Mouse (Mus musculus) granulocyte monocyte progenitor cell, adult 5-6 weeks (primary cell): ENCODE measurements around the gene Rdh8. TPM values are rescaled to one million over a fixed set of nuclear protein-coding genes. Genes with fewer than 3 reads are reported as not detected.
"Not testable (repeated sequence)": the region's sequence is repeated elsewhere in the genome, so short reads cannot be mapped to it uniquely, and the experiment has no call there.

Experiments
- ATAC-seq: replicated peaks from 2 replicates; pipeline ENCODE4 v1.8.0; 2016; ENCODE audit warnings: mild to moderate bottlenecking, moderate TSS enrichment, inconsistent platforms; ENCODE audit not compliant: poor library complexity, severe bottlenecking
- total RNA-seq, 2 experiments: library from RNA; stranded (forward) in 1 of 2; stranded (reverse) in 1 of 2; fragments of 200-712, 200-1000 nt in 1 of 2; fragments of >200 nt in 1 of 2; fragmentation: Nextera tagmentation in 1 of 2; gene quantifications; 2 replicates each; pipeline ENCODE4 v1.2.3; 2014 to 2017

Gene Rdh8
- total RNA-seq, 2 experiments from 2014 or later: not detected

- not testable (repeated sequence) for ATAC-seq
Measured at GRCm38 (mm10) chr9:20835431-20835954, 17.2 kb downstream of the Rdh8 start.

DNA sequence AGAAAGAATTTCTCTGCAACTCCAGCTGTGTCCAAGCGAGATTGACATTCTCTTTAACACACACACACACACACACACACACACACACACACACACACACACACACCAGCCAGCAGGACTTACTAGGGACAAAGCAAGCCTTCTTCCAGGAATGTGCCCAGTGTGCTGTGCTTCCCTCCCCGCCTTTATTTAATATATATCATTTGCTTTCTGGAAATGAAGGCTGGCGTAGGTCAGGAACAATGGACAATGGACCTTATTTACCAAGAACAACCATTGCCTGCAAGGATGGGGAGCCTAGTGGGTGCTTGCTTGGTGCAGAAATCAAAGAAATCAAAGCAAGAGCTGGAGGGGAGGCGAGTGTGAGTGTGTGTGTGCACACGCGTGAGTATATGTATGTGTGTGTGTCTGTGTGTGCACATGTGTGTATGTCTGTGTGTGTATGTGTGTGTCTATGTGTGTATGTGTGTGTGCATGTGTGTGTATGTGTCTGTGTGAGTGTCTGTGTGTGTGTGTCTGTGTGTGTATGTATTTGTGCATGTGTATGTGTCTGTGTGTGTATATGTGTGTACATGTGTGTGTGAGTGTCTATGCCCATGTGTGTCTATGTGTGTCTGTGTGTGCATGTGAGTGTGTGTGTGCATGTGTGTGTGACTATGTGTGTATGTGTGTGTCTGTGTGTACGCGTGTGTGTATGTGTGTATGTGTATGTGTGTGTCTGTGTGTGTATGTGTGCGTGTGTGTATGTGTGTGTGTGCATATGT, 19.1 kb downstream of the Rdh8 start:
- ATAC-seq: no peak

GRCm38 (mm10) chr9:20838931-20839330, 20.6 kb downstream of the Rdh8 start:
- no peak for ATAC-seq

DNA sequence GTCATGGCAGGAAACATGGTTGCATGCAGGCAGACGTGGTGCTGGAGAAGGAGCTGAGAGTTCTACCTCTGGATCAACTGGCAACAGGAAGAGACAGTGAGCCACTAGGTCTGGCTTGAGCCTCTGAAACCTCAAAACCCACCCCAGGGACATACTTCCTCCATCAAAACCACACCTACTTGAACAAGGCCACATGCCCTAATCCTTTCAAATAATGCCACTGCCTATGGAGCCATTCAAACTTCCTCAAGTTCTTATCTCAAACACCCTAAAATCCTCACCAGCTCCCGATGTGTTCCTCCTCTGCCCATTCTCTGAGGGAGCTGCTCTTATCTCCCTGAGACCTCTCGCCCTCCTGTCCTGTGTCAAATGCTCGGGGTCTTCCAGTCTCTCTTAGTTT, 23.9 kb downstream of the Rdh8 start:
- peak; percentile 42; the same call in 1 of the 2 replicates for ATAC-seq

DNA sequence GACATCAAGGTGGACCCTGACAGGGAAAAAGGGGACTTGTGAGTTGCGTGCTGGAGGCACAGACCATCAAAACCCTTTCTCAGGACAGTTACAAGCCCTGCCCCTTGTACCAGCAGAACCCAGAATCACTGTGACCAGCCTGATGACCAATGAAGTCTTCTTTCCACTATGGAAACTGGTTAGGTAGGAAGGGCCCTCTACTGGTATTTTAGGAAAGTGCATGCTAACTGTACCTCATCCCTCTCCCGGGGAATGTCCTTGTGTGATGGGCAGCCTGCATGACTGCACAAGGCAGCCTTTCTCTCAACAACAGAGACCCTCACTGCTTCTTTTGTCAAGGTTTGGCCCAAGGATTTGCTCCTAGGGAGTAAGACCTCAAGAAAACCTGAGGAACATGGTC, 24.4 kb downstream of the Rdh8 start:
- 0 out of 2 replicates have a peak, but pooled peaks have one; percentile 33 for ATAC-seq

DNA sequence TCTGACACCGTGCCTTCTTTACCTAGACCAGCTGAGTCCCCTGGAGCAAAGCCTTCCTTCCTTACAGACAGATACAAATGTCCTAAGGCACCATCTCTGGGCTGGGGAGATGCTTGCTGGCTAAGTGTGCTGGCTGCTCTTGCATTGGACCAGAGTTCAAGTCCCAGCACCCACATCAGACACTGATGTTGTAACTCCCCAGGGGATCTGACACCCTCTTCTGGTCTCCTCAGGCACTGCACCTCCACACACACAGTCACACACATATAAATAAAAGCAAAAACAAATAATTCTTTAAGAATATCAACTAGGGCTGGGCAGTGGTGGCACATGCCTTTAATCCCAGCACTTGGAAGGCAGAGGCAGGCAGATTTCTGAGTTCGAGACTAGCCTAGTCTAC, 31.9 kb downstream of the Rdh8 start:
- ATAC-seq: no peak

- ATAC-seq: peak; percentile 98
Measured at GRCm38 (mm10) chr9:20857131-20857530, 38.8 kb downstream of the Rdh8 start.

GRCm38 (mm10) chr9:20859926-20860325, 41.6 kb downstream of the Rdh8 start:
- no peak for ATAC-seq

GRCm38 (mm10) chr9:20861821-20862220, 43.5 kb downstream of the Rdh8 start:
- ATAC-seq: peak; percentile 35; the same call in 1 of the 2 replicates

DNA sequence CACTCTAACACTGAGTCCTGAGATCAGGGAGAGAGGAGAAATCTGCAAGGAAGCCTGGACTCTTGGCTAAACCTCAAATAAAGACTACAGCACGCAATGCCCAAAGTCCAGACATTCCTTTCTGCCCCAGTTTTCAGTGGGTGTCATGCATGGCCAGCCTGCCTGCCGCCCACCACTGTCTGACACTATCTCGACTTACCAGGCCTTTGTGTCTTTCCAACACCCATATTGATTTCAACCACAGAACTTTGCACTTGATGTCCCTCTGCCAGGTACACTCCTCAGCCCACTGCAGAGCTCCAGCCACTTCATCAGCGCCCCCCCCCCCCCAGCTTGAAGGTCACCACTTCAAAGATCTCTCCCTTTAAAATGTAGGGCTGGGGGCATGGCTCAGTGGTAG, 43.9 kb downstream of the Rdh8 start:
- ATAC-seq: no peak

GRCm38 (mm10) chr9:20866879-20867278, 48.6 kb downstream of the Rdh8 start:
- no peak for ATAC-seq

- ATAC-seq: peak; percentile 44
Measured at GRCm38 (mm10) chr9:20868448-20869001, 50.2 kb downstream of the Rdh8 start, which contains the start of gene A230050P20Rik. TSS of gene A230050P20Rik (plus strand) at chr9:20868642.

- ATAC-seq: peak; percentile 82
Measured at GRCm38 (mm10) chr9:20869246-20869645, 50.9 kb downstream of the Rdh8 start.

- ATAC-seq: 0 out of 2 replicates have a peak, but pooled peaks have one; percentile 13
Measured at GRCm38 (mm10) chr9:20870211-20871173, 52.2 kb downstream of the Rdh8 start.

DNA sequence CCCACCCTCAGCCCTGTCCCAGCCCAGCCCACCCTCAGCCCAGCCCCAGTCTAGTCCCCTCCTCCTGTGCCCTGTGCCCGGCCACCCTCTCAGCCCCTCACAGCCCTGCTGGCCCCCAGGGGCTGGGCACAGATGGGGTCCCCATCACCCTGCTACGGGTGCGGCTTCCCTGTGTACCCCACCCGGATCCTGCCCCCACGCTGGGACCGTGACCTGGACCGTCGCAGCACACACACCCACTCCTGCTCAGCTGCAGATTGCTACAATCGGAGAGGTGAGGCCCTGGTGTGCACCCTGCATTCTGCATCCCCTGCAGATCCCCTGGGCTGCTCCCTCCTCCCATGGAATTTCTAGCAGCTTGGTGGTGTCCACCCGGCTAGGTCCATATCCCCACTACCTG, 54.7 kb downstream of the Rdh8 start:
- no peak for ATAC-seq

DNA sequence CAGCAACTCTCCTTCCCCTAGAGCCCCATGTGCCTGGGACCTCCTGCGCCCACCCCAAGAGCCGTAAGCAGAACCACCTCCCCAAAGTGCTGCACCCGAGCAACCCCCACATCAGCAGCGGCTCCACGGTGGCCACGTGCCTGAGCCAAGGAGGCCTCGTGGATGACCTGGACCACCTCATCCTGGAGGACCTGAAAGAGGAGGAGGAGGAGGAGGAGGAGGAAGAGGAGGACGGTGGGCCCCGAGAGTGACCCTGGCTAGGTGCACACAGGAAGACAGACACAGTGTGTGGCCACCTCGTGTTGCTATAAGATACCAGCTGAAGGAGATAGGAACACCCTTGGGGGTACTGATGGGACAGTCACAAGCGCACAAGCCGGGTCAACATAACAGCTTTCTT, 55.2 kb downstream of the Rdh8 start:
- ATAC-seq: no peak

DNA sequence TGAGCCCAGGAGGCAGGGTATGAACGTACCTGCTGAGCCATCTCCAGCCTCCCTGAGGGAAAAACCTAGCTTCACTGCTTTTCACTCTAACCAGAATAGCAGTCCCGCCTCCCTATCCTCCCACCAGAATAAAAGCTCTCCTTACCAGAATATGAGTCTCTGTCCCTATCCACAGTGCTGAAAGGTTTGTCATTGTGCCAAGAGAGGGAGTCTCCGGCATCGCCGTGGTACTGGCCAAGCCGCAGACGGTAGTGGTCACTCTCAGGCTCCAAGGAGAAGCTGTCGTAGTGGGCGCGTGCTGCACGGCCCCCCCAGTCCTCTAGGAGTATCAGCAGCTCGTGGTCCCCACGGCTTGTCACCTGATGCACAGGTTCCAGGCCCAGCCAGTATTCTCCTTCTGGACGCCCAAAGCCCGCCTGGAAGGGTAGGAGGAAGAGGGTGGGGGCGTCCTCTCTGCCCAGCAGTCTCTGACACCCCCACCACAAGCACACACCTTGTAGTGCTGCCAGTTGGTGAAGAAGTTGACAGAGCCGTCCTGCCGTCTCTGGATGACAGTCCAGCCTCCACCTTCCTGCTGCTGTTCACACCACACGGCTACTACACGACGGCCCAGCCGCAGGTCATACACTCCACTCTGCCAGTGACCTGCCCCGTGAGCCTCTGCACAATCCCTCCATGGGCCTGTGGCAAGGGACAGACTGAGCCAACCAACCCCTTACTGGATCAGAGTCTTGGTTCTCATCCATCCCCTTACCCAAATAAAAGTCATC, 56.9 kb downstream of the Rdh8 start:
- no peak for ATAC-seq
